Mouse (Mus musculus) testis, adult 2 months (tissue): ENCODE measurements at regions not wholly inside any gene's neighbourhood (a gene's known extent, or its start where the extent isn't known, plus 50 kb on each side); places are given as distances from the start of the nearest gene placed in this dataset.

ENCODE experiments used
- CTCF ChIP-seq: fragments of 200-500 bp; IDR thresholded peaks from 2 replicates; pipeline ENCODE4 v1.5.1; 2012; ENCODE audit warnings: low read depth, mild to moderate bottlenecking, inconsistent platforms, low read length, moderate library complexity; ENCODE audit not compliant: control insufficient read depth, insufficient read depth, insufficient replicate concordance
- POLR2A ChIP-seq: fragments of 200-500 bp; IDR thresholded peaks from 2 replicates; pipeline ENCODE4 v1.6.1; 2012; ENCODE audit warnings: low read depth, mild to moderate bottlenecking, inconsistent platforms, low read length, moderate library complexity; ENCODE audit not compliant: control insufficient read depth

GRCm38 (mm10) chr13:101301361-101301760 is 466.7 kb downstream of the Pik3r1 start:
- TF ChIP-seq POLR2A (no peak), CTCF (no peak)
